Mouse (Mus musculus) bone marrow macrophage, adult 2 months (primary cell): Measurements from ENCODE around the gene Hoxc8. TPM values are rescaled to one million over a fixed set of nuclear protein-coding genes. Genes with fewer than 3 reads are reported as not detected.

Source experiments
- H3K27ac ChIP-seq: 2 replicates; pipeline ENCODE4 v1.5.1; 2012; ENCODE audit warnings: low read depth, low read length; ENCODE audit not compliant: insufficient read depth
- H3K4me1 ChIP-seq: 2 replicates; pipeline ENCODE4 v1.6.1; 2012; ENCODE audit warnings: low read length; ENCODE audit not compliant: control insufficient read depth, insufficient read depth
- H3K4me3 ChIP-seq: 2 replicates; pipeline ENCODE4 v1.5.1; 2012; ENCODE audit warnings: mild to moderate bottlenecking, low read length, moderate library complexity; ENCODE audit not compliant: insufficient read depth
- CTCF ChIP-seq: IDR thresholded peaks from 2 replicates; pipeline ENCODE4 v1.5.1; 2012; ENCODE audit warnings: low read depth, mild to moderate bottlenecking, low read length, moderate library complexity
- POLR2A ChIP-seq: IDR thresholded peaks from 2 replicates; pipeline ENCODE4 v1.6.1; 2012; ENCODE audit warnings: mild to moderate bottlenecking, low read depth, low read length, borderline replicate concordance
- polyA plus RNA-seq: library from polyadenylated mRNA; stranded (reverse); fragments of >200 nt; gene quantifications from 2 replicates; pipeline ENCODE4 v1.2.4, GENCODE M21; 2012; ENCODE audit not compliant: missing spikeins, insufficient read depth, insufficient read length

The Hoxc8 gene
- polyA plus RNA-seq, 1 experiment, result not detected

DNA sequence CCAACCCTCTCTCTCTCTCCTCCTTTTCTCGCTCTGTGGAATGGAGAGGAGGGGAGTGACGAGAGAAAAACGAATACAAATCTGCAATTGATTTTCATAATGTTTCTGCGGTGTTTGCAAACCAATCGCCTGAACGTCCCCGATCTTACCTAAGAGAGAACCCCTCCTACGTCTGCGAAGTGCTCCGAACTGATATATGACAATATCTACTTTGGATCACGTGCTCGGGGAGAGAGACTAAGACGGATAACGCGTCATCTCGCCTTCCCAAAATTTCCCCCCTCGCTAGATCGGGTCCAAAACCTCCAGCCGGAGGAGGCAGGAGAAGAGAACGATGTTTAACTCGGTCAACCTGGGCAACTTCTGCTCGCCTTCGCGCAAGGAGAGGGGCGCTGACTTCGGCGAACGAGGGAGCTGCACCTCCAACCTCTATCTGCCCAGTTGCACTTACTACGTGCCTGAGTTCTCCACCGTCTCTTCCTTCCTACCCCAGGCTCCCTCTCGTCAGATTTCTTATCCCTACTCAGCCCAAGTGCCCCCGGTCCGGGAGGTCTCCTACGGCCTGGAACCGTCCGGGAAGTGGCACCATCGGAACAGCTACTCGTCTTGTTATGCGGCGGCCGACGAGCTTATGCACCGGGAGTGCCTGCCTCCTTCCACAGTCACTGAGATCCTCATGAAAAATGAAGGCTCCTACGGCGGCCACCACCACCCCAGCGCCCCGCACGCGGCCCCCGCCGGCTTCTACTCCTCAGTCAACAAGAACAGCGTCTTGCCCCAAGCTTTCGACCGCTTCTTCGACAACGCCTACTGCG lies 36.0 kb upstream of the Hoxc8 start, which contains the start of gene Hoxc11:
Gene Hoxc11 (plus strand): TSS at position 236 of the 815 bp plus-strand sequence.
- no peaks in the 10 kb centered on the region for H3K4me1 ChIP-seq
- TF ChIP-seq POLR2A (no peak), CTCF (no peak)
- H3K4me3 ChIP-seq, result no peak within 1 kb of the TSS
- no peak within 1 kb of the TSS for H3K27ac ChIP-seq

- TF ChIP-seq CTCF (no peak), POLR2A (no peak)
- no peak overlapping the region for H3K27ac ChIP-seq
- no peak overlapping the region for H3K4me3 ChIP-seq
- no peaks in the 10 kb centered on the region for H3K4me1 ChIP-seq
Observed at GRCm38 (mm10) chr15:102955007-102955382, 35.4 kb upstream of the Hoxc8 start.

GRCm38 (mm10) chr15:102955833-102956640 lies 34.4 kb upstream of the Hoxc8 start:
- Histone ChIP-seq H3K27ac (no peak overlapping the region), H3K4me3 (no peak overlapping the region)
- TF ChIP-seq CTCF (no peak), POLR2A (no peak)

DNA sequence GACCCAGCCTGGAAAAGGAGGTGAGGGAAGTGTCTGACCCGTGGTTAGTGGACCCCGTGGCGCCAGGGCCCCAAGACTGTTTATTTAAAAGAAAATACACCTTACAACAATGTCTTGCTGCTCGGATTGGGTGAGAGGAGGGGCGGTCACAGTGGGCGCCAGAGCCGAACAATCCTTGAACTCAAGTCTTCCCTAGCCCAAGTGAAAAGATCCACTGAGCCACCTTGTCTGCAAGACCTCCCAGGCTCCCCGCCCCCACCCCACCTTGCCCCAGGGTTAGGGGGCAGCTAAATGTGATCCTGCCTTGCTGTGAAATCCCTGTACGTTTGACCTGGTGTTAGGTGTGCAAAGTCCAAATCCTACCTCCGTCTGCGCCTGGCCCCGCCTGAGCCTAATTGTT lies 33.5 kb upstream of the Hoxc8 start:
- Histone ChIP-seq H3K27ac (no peak overlapping the region), H3K4me3 (no peak overlapping the region), H3K4me1 (no peaks in the 10 kb centered on the region)
- TF ChIP-seq POLR2A (no peak), CTCF (no peak)

More at GRCm38 (mm10) chr15:102955833-102956640, 34.4 kb upstream of the Hoxc8 start:
- no peaks in the 10 kb centered on the region for H3K4me1 ChIP-seq

GRCm38 (mm10) chr15:102959663-102960191 lies 30.7 kb upstream of the Hoxc8 start:
- Histone ChIP-seq H3K27ac (no peak overlapping the region), H3K4me1 (peaks cover 6% of the 10 kb centered on the region; the same call in 1 of the 2 replicates), H3K4me3 (no peak overlapping the region)
- TF ChIP-seq CTCF, result no peak
- TF ChIP-seq POLR2A, result no peak

GRCm38 (mm10) chr15:102961728-102962127 lies 28.7 kb upstream of the Hoxc8 start:
- peaks cover 6% of the 10 kb centered on the region; the same call in 1 of the 2 replicates for H3K4me1 ChIP-seq
- H3K27ac ChIP-seq, result no peak overlapping the region
- no peak for TF ChIP-seq CTCF
- TF ChIP-seq POLR2A, result no peak
- H3K4me3 ChIP-seq, result no peak overlapping the region

- TF ChIP-seq POLR2A (no peak), CTCF (no peak)
- H3K27ac ChIP-seq, result no peak overlapping the region
- no peak overlapping the region for H3K4me3 ChIP-seq
- peaks cover 6% of the 10 kb centered on the region; the same call in 1 of the 2 replicates for H3K4me1 ChIP-seq
Observed at GRCm38 (mm10) chr15:102962492-102962891, 27.9 kb upstream of the Hoxc8 start.

GRCm38 (mm10) chr15:102963259-102963658 lies 27.1 kb upstream of the Hoxc8 start:
- H3K4me1 ChIP-seq, result peaks cover 6% of the 10 kb centered on the region; the same call in 1 of the 2 replicates
- no peak overlapping the region for H3K4me3 ChIP-seq
- H3K27ac ChIP-seq, result no peak overlapping the region
- TF ChIP-seq CTCF, result no peak
- no peak for TF ChIP-seq POLR2A

DNA sequence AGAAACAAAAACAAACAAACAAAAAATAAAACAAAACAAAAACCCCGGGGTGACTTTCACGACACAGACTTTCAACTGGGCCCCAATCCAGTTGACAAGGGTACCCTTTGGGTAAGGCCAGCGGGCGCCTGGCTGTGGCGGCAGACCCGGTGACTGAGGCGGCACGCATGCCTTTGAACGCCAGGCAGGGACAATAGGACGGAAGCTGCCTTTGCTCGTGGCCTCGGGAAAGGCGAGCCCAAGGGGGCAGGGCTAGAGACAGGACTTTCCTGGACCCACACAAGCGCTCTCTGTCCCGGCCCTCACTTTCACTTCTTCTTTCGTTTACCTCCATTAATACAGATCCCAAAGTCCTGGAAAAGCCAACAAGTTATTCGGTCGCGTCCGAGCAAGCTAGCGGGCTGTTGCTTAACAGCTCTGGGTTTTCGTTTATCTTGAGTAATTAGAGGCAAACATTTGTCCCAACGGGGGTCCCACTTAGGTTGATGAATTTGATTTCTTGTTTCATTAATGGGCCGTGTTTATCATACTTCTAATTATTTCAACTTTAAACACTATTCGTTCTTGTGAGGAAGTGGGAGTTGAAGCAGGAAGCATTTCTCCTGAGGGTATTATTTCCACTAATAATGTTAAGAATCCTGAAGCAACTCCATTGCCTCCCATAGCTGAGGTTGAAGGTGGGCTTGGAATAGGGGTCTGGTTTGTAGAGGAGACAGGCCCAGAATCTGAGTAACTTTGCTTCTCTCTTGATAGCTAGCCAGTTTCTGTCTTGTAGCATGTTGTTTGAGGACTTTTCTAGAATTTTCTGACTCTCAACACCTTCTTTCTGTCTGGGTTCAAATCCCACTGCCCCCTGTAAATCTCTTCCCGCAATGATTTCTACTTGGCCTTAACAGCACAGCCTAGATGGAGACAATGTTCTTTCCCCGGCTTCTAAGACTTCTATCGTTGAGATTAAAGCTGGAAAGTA lies 26.5 kb upstream of the Hoxc8 start:
- TF ChIP-seq POLR2A (no peak), CTCF (no peak)
- H3K4me1 ChIP-seq, result peaks cover 6% of the 10 kb centered on the region; the same call in 1 of the 2 replicates
- H3K27ac ChIP-seq, result no peak overlapping the region
- H3K4me3 ChIP-seq, result peak overlapping the region; percentile 18; the same call in 1 of the 2 replicates
